Mouse (Mus musculus): ENCODE data around the gene Coq10a.

DNA sequence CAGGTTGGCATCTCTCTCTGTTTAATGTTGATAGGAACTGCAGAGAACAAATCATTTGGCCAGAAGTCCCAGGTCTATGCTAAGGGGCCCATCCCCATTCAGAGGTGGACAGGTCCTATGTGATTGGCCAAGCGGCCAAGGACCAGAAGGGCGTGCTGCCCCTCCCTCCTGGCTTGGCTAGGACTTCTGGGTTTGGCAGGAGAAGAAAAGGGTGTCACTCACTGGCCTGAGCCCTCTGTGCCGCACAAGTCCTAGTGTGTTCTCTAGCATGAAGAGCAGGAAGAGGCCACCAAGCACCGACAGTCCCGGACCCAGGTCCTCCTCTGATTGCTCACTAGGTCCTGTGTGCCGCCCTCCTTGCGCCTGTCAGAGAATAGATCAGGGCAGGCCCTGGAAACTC is 28.7 kb upstream of the Coq10a start:
- no peak for TF ChIP-seq TCF12 (IDR thresholded peaks at IDR 0.05; ENCODE audit: insufficient read depth, poor library complexity, severe bottlenecking)
- TF ChIP-seq POLR2A (IDR thresholded peaks at IDR 0.05; ENCODE audit: insufficient read length, low read depth), result no peak
